Mouse (Mus musculus) kidney, embryonic 14.5 days (tissue): ENCODE measurements around the gene Fjx1. TPM values are rescaled to one million over a fixed set of nuclear protein-coding genes. Genes with fewer than 3 reads are reported as not detected.

Experiments used
- polyA plus RNA-seq: library from polyadenylated mRNA; unstranded; fragments of >200 nt; fragmentation: Nextera tagmentation; extraction: Ambion mirVana; gene quantifications from 2 replicates; pipeline ENCODE4 v1.2.1, GENCODE M21; 2014

Gene Fjx1
- polyA plus RNA-seq, 1 experiment from 2014 or later: 9.9 TPM

Other genes starting within 250 kb of the Fjx1 start
- gene Trim44, start 44.7 kb downstream of the Fjx1 start, polyA plus RNA-seq: 24.4 and 42.5 TPM in 2 replicates
- 12.8 and 23.9 TPM in 2 replicates for gene Pamr1, start 97.5 kb upstream of the Fjx1 start, polyA plus RNA-seq
- gene Slc1a2, start 206.2 kb upstream of the Fjx1 start, polyA plus RNA-seq: 0.04 and 0.14 TPM in 2 replicates